10 mouse cellular contexts compared by ENCODE assay signal in the genomic region with DNA sequence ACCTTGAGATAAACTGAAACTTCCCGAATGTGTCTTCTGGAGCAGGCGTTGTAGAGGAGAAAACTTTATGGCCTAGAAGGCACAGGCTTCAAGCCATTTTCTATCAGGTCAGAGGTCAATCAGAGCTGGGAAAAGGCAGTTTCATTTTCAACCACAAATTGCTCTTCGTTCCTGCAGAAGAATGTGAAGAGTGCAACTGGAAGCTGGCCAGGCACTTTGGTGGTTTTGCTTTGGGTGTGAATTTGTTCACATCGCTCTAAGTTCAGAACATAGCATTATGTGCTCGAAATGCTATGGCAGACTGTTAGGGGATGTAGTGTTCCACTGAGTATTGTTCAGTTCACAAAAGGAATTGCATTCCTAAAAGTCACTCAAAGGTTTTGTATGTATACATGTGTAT.
DNase-seq lines count a peak whose midpoint lies in the region; ATAC-seq and TF ChIP-seq lines count a peak whose summit lies in the region.
"Had no signal": no experiment of that assay in that cellular context is flagged by ENCODE, and none has a peak within 500 bp of the region (broad histone marks: within the 10 kb centered on the region; RNA-seq: fewer than 3 reads in every experiment).

No protein-coding gene starts in this region.

- 35% methylated on average over 5 of the region's 5 CpGs for WGBS in intestine, embryonic 16.5 days
- WGBS in intestine, postnatal 0 days: 29% methylated on average over 5 of the region's 5 CpGs

- H3K4me3 ChIP-seq in intestine, embryonic 16.5 days (ENCODE audit: low read length): no peak overlapping the region
- H3K4me3 ChIP-seq in intestine, postnatal 0 days (ENCODE audit: low read depth, low read length): no peak overlapping the region
- H3K4me3 ChIP-seq: liver, embryonic 12.5 days had no signal

- no peak overlapping the region for H3K4me2 ChIP-seq in intestine, embryonic 16.5 days (ENCODE audit: low read depth, low read length)
- H3K4me2 ChIP-seq in intestine, postnatal 0 days (replicated peaks; ENCODE audit: low read depth): no peak overlapping the region
- H3K4me2 ChIP-seq: liver, embryonic 12.5 days had no signal

- H3K9me3 ChIP-seq in intestine, embryonic 16.5 days (ENCODE audit: control insufficient read depth, low read length): no peaks in the 10 kb centered on the region
- no peaks in the 10 kb centered on the region for H3K9me3 ChIP-seq in intestine, postnatal 0 days (ENCODE audit: control insufficient read depth)
- H3K9me3 ChIP-seq: liver, embryonic 12.5 days had no signal

- H3K4me1 ChIP-seq in intestine, embryonic 16.5 days (ENCODE audit: control insufficient read depth, insufficient read depth, low read length): no peaks in the 10 kb centered on the region
- H3K4me1 ChIP-seq in intestine, postnatal 0 days (replicated peaks; ENCODE audit: control insufficient read depth, insufficient read depth, low read length): no peaks in the 10 kb centered on the region
- H3K4me1 ChIP-seq: liver, embryonic 12.5 days had no signal

- ATAC-seq in intestine, embryonic 16.5 days: no peak; the same call in 1 of the 2 replicates
- no peak for ATAC-seq in intestine, postnatal 0 days
- ATAC-seq: liver, embryonic 12.5 days had no signal

- H3K9ac ChIP-seq in intestine, embryonic 16.5 days (ENCODE audit: low read depth, low read length): no peak overlapping the region
- no peak overlapping the region for H3K9ac ChIP-seq in intestine, postnatal 0 days (ENCODE audit: low read depth, low read length)
- H3K9ac ChIP-seq: liver, embryonic 12.5 days had no signal

- no peaks in the 10 kb centered on the region for H3K27me3 ChIP-seq in intestine, embryonic 16.5 days (replicated peaks; ENCODE audit: control insufficient read depth, insufficient read depth, low read length)
- no peaks in the 10 kb centered on the region for H3K27me3 ChIP-seq in intestine, postnatal 0 days (replicated peaks; ENCODE audit: control insufficient read depth, insufficient read depth, low read length)
- H3K27me3 ChIP-seq: CH12.LX; liver, embryonic 12.5 days had no signal

- no peak for TF ChIP-seq CTCF in intestine, postnatal 0 days (IDR thresholded peaks at IDR 0.05; ENCODE audit: low read depth)

- peak; percentile 24 for DNase-seq in embryo, embryonic 9.5 days (ENCODE audit: extremely low spot score)
- peak; percentile 74 for DNase-seq in kidney, postnatal 10 days
- DNase-seq in skeletal muscle tissue, adult 2 months (ENCODE audit: low read depth, low spot score): peak; percentile 56
- no peak for DNase-seq in layer of hippocampus, postnatal 25 days (ENCODE audit: extremely low spot score in 1 of 2, low spot score in 1 of 2)
- no peak for DNase-seq in left cerebral cortex, postnatal 10 days (ENCODE audit: extremely low spot score in 1 of 2, low spot score in 2 of 2)
- no peak for DNase-seq in retina, embryonic 14.5 days (ENCODE audit: low spot score)

- H3K36me3 ChIP-seq in intestine, embryonic 16.5 days (ENCODE audit: control insufficient read depth, insufficient read depth, low read length): no peaks in the 10 kb centered on the region
- H3K36me3 ChIP-seq in intestine, postnatal 0 days (ENCODE audit: control insufficient read depth, insufficient read depth): no peaks in the 10 kb centered on the region
- H3K36me3 ChIP-seq: liver, embryonic 12.5 days had no signal

- H3K27ac ChIP-seq in intestine, embryonic 16.5 days (ENCODE audit: low read length): 0 out of 2 replicates have a peak overlapping the region, but pooled peaks have one; percentile 39
- H3K27ac ChIP-seq in intestine, postnatal 0 days (ENCODE audit: low read depth, low read length): no peak overlapping the region
- H3K27ac ChIP-seq: liver, embryonic 12.5 days had no signal

- intact Hi-C loops in left cerebral cortex, postnatal 10 days (cut with DNase I): no loop called here

Comparison
In these comparisons a context has a peak if more than half of its experiments do, and no peak if none do; other contexts are left out.
1. DNase-seq: peak in embryo, embryonic 9.5 days (single experiment), kidney, postnatal 10 days (single experiment) and skeletal muscle tissue, adult 2 months (single experiment); none in layer of hippocampus, postnatal 25 days (0 of 2), left cerebral cortex, postnatal 10 days (0 of 2) and retina, embryonic 14.5 days (single experiment).